35 mouse cellular contexts compared by ENCODE assay signal in the genomic region with DNA sequence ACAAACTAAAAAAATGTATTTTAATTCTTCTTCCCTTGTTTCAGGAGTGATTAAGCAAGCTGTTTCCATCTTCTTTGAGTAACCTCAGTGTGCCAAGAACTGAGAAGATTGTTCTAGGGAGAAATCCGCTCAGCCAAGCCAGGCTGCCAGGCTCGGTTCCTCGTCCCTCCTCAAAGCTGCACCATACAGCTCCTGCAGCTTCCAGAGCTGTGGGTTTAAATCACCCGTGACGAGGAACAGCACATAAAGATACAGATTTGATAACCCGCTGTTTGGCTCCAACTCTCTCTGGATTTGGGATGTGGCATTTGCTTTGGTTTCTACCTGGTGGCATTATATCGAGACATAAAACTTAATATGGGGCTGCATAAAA.
DNase-seq lines count a peak whose midpoint lies in the region; ATAC-seq lines count a peak whose summit lies in the region.
"Had no signal": no experiment of that assay in that cellular context is flagged by ENCODE, and none has a peak within 500 bp of the region (broad histone marks: within the 10 kb centered on the region; RNA-seq: fewer than 3 reads in every experiment).

No protein-coding gene starts in this region.

- H3K9me3 ChIP-seq in hindbrain, embryonic 13.5 days, result no peaks in the 10 kb centered on the region
- no peaks in the 10 kb centered on the region for H3K9me3 ChIP-seq in hindbrain, embryonic 16.5 days (ENCODE audit: control insufficient read depth, low read length)
- H3K9me3 ChIP-seq in midbrain, embryonic 13.5 days, result no peaks in the 10 kb centered on the region
- H3K9me3 ChIP-seq in midbrain, embryonic 10.5 days (replicated peaks), result no peaks in the 10 kb centered on the region
- H3K9me3 ChIP-seq in neural tube, embryonic 14.5 days (ENCODE audit: control insufficient read depth, low read length), result no peaks in the 10 kb centered on the region
- H3K9me3 ChIP-seq: embryonic facial prominence, embryonic 13.5 days; forebrain, embryonic 10.5 days; heart, embryonic 10.5 days; heart, embryonic 15.5 days; hindbrain, embryonic 15.5 days; intestine, embryonic 15.5 days; limb, embryonic 10.5 days; limb, embryonic 15.5 days; liver, embryonic 13.5 days; megakaryocyte, embryonic 14.5 days had no signal

- H3K4me1 ChIP-seq in hindbrain, embryonic 13.5 days (replicated peaks), result peaks cover 27% of the 10 kb centered on the region
- H3K4me1 ChIP-seq in hindbrain, embryonic 16.5 days (ENCODE audit: control insufficient read depth, insufficient read depth, low read depth, low read length), result peaks cover 8% of the 10 kb centered on the region
- H3K4me1 ChIP-seq in midbrain, embryonic 13.5 days (replicated peaks), result peaks cover 29% of the 10 kb centered on the region
- peaks cover 11% of the 10 kb centered on the region for H3K4me1 ChIP-seq in midbrain, embryonic 10.5 days
- peaks cover 8% of the 10 kb centered on the region for H3K4me1 ChIP-seq in neural tube, embryonic 14.5 days (ENCODE audit: control insufficient read depth, insufficient read depth, low read length)
- H3K4me1 ChIP-seq: heart, embryonic 15.5 days; intestine, embryonic 15.5 days; limb, embryonic 15.5 days; liver, embryonic 13.5 days had no signal

- no peak for DNase-seq in midbrain, embryonic 10.5 days (ENCODE audit: low spot score)
- peak; percentile 18 for DNase-seq in brain, embryonic 18.5 days (ENCODE audit: low read depth, low spot score)
- no peak for DNase-seq in natural killer cell, adult 2 months (ENCODE audit: low spot score in 2 of 2)
- DNase-seq: adrenal gland, postnatal 14 days; cerebellum, adult 18-20 months; cerebellum, postnatal 10 days; gastrocnemius, postnatal 25 days; heart, adult 11 months; kidney, adult 2 months; kidney, postnatal 4 days; liver, embryonic 13.5 days; lung, adult 18-20 months; lung, postnatal 4 days; right cerebral cortex, postnatal 25 days; spleen, adult 18-20 months; thymus, adult 18-20 months; thymus, postnatal 25 days had no signal

- H3K27ac ChIP-seq in hindbrain, embryonic 13.5 days, result peak overlapping the region; percentile 27
- no peak overlapping the region for H3K27ac ChIP-seq in hindbrain, embryonic 16.5 days (ENCODE audit: low read depth, low read length)
- H3K27ac ChIP-seq in midbrain, embryonic 13.5 days, result peak overlapping the region; percentile 68
- H3K27ac ChIP-seq in midbrain, embryonic 10.5 days (replicated peaks), result no peak overlapping the region
- no peak overlapping the region for H3K27ac ChIP-seq in neural tube, embryonic 14.5 days (ENCODE audit: low read depth, low read length)
- H3K27ac ChIP-seq: embryonic facial prominence, embryonic 13.5 days; forebrain, embryonic 10.5 days; heart, embryonic 10.5 days; heart, embryonic 15.5 days; hindbrain, embryonic 15.5 days; intestine, embryonic 15.5 days; kidney, postnatal 0 days; limb, embryonic 10.5 days; limb, embryonic 15.5 days; liver, embryonic 13.5 days; stomach, postnatal 0 days had no signal

- H3K27me3 ChIP-seq in hindbrain, embryonic 13.5 days, result no peaks in the 10 kb centered on the region
- no peaks in the 10 kb centered on the region for H3K27me3 ChIP-seq in hindbrain, embryonic 16.5 days (replicated peaks; ENCODE audit: control insufficient read depth, insufficient read depth, low read length)
- no peaks in the 10 kb centered on the region for H3K27me3 ChIP-seq in midbrain, embryonic 13.5 days
- no peaks in the 10 kb centered on the region for H3K27me3 ChIP-seq in midbrain, embryonic 10.5 days (ENCODE audit: low read depth, poor library complexity, severe bottlenecking)
- no peaks in the 10 kb centered on the region for H3K27me3 ChIP-seq in neural tube, embryonic 14.5 days (ENCODE audit: control insufficient read depth, insufficient read depth, low read length)
- H3K27me3 ChIP-seq: embryonic facial prominence, embryonic 13.5 days; heart, embryonic 15.5 days; intestine, embryonic 15.5 days; limb, embryonic 15.5 days; liver, embryonic 13.5 days; megakaryocyte, embryonic 14.5 days had no signal

- 56% methylated on average over 7 of the region's 7 CpGs for WGBS in hindbrain, embryonic 13.5 days
- WGBS in hindbrain, embryonic 16.5 days, result 49% methylated on average over 7 of the region's 7 CpGs
- WGBS in midbrain, embryonic 13.5 days, result 66% methylated on average over 7 of the region's 7 CpGs
- WGBS in midbrain, embryonic 10.5 days, result 81% methylated on average over 7 of the region's 7 CpGs
- WGBS in neural tube, embryonic 14.5 days, result 30% methylated on average over 7 of the region's 7 CpGs

- H3K9ac ChIP-seq in hindbrain, embryonic 13.5 days, result no peak overlapping the region
- no peak overlapping the region for H3K9ac ChIP-seq in hindbrain, embryonic 16.5 days (ENCODE audit: low read depth, low read length)
- H3K9ac ChIP-seq in midbrain, embryonic 13.5 days (replicated peaks), result no peak overlapping the region
- no peak overlapping the region for H3K9ac ChIP-seq in neural tube, embryonic 14.5 days (replicated peaks; ENCODE audit: low read depth, low read length)
- H3K9ac ChIP-seq: embryonic facial prominence, embryonic 13.5 days; heart, embryonic 15.5 days; hindbrain, embryonic 15.5 days; intestine, embryonic 15.5 days; limb, embryonic 15.5 days; liver, embryonic 13.5 days had no signal

- H3K36me3 ChIP-seq in hindbrain, embryonic 13.5 days, result no peaks in the 10 kb centered on the region
- H3K36me3 ChIP-seq in hindbrain, embryonic 16.5 days (ENCODE audit: control insufficient read depth, insufficient read depth, low read length), result no peaks in the 10 kb centered on the region
- no peaks in the 10 kb centered on the region for H3K36me3 ChIP-seq in midbrain, embryonic 13.5 days
- no peaks in the 10 kb centered on the region for H3K36me3 ChIP-seq in midbrain, embryonic 10.5 days
- no peaks in the 10 kb centered on the region for H3K36me3 ChIP-seq in neural tube, embryonic 14.5 days (ENCODE audit: control insufficient read depth, insufficient read depth, low read length)
- H3K36me3 ChIP-seq: embryonic facial prominence, embryonic 13.5 days; forebrain, embryonic 10.5 days; heart, embryonic 10.5 days; heart, embryonic 15.5 days; hindbrain, embryonic 15.5 days; intestine, embryonic 15.5 days; limb, embryonic 10.5 days; limb, embryonic 15.5 days; liver, embryonic 13.5 days had no signal

- no peak overlapping the region for H3K4me3 ChIP-seq in hindbrain, embryonic 13.5 days
- no peak overlapping the region for H3K4me3 ChIP-seq in hindbrain, embryonic 16.5 days (ENCODE audit: low read length)
- no peak overlapping the region for H3K4me3 ChIP-seq in midbrain, embryonic 13.5 days (replicated peaks)
- no peak overlapping the region for H3K4me3 ChIP-seq in midbrain, embryonic 10.5 days
- H3K4me3 ChIP-seq in neural tube, embryonic 14.5 days (ENCODE audit: low read depth, low read length), result no peak overlapping the region
- H3K4me3 ChIP-seq: embryonic facial prominence, embryonic 13.5 days; forebrain, embryonic 10.5 days; heart, embryonic 10.5 days; heart, embryonic 15.5 days; hindbrain, embryonic 15.5 days; intestine, embryonic 15.5 days; limb, embryonic 10.5 days; limb, embryonic 15.5 days; liver, embryonic 13.5 days; megakaryocyte, embryonic 14.5 days had no signal

- ATAC-seq in hindbrain, embryonic 13.5 days (ENCODE audit: low FRiP score), result no peak
- ATAC-seq in hindbrain, embryonic 16.5 days, result no peak
- no peak for ATAC-seq in midbrain, embryonic 13.5 days
- peak; percentile 64 for ATAC-seq in neural tube, embryonic 14.5 days (ENCODE audit: low read depth)
- ATAC-seq: CD4-positive, CD25-positive, alpha-beta regulatory T cell, adult 4 months; forebrain, embryonic 16.5 days; intestine, embryonic 15.5 days; lung, postnatal 0 days had no signal

- no peak overlapping the region for H3K4me2 ChIP-seq in hindbrain, embryonic 13.5 days
- H3K4me2 ChIP-seq in hindbrain, embryonic 16.5 days (ENCODE audit: low read length), result no peak overlapping the region
- H3K4me2 ChIP-seq in midbrain, embryonic 13.5 days (replicated peaks), result no peak overlapping the region
- H3K4me2 ChIP-seq in neural tube, embryonic 14.5 days (ENCODE audit: low read depth, low read length), result no peak overlapping the region
- H3K4me2 ChIP-seq: embryonic facial prominence, embryonic 13.5 days; heart, embryonic 15.5 days; hindbrain, embryonic 15.5 days; intestine, embryonic 15.5 days; limb, embryonic 15.5 days; liver, embryonic 13.5 days had no signal

Comparison
In these comparisons a context has a peak if more than half of its experiments do, and no peak if none do; other contexts are left out.
1. H3K27ac ChIP-seq: peak in hindbrain, embryonic 13.5 days (single experiment) and midbrain, embryonic 13.5 days (single experiment); none in hindbrain, embryonic 16.5 days (single experiment), midbrain, embryonic 10.5 days (single experiment) and neural tube, embryonic 14.5 days (single experiment).